Mouse (Mus musculus) liver, embryonic 16.5 days (tissue): ENCODE data around the gene Tcea2. TPM values are rescaled to one million over a fixed set of nuclear protein-coding genes. Genes with fewer than 3 reads are reported as not detected.

Experiments
- ATAC-seq: fragments of 200-750 bp; cut with Nextera tagmentation; 2 replicates; pipeline ENCODE4 v1.8.0; 2017; ENCODE audit warnings: low read depth, mild to moderate bottlenecking, moderate number of reproducible peaks, moderate library complexity
- H3K27ac ChIP-seq: fragments of 300-500 bp; sonication (generic); 2 replicates; pipeline ENCODE4 v1.5.1; 2014; ENCODE audit warnings: mild to moderate bottlenecking, low read length
- H3K27me3 ChIP-seq: fragments of 300-500 bp; sonication (generic); 2 replicates; pipeline ENCODE4 v1.6.1; 2014; ENCODE audit warnings: low read depth, low read length, mixed read lengths; ENCODE audit not compliant: control insufficient read depth, insufficient read depth
- H3K36me3 ChIP-seq: fragments of 300-500 bp; sonication (generic); 2 replicates; pipeline ENCODE4 v1.6.1; 2014; ENCODE audit warnings: mild to moderate bottlenecking; ENCODE audit not compliant: control insufficient read depth, insufficient read depth
- H3K4me1 ChIP-seq: fragments of 300-500 bp; sonication (generic); 2 replicates; pipeline ENCODE4 v1.6.1; 2014; ENCODE audit warnings: low read depth, low read length, mixed read lengths; ENCODE audit not compliant: control insufficient read depth
- H3K4me2 ChIP-seq: fragments of 300-500 bp; sonication (generic); 2 replicates; pipeline ENCODE4 v1.6.1; 2014; ENCODE audit warnings: low read depth, low read length, mixed read lengths
- H3K4me3 ChIP-seq: fragments of 300-500 bp; sonication (generic); 2 replicates; pipeline ENCODE4 v1.5.1; 2014; ENCODE audit warnings: low read depth, mild to moderate bottlenecking, low read length
- H3K9ac ChIP-seq: fragments of 300-500 bp; sonication (generic); 2 replicates; pipeline ENCODE4 v1.6.1; 2014; ENCODE audit warnings: low read depth, low read length
- H3K9me3 ChIP-seq: fragments of 300-500 bp; sonication (generic); replicated peaks from 2 replicates; pipeline ENCODE4 v1.6.1; 2016; ENCODE audit warnings: low read length; ENCODE audit not compliant: control insufficient read depth
- WGBS: fragments of 180-500 bp; shearing (Covaris S2); extraction: QIAGEN DNeasy Blood & Tissue Kit; methylation state at CpG from one replicate; pipeline ENCODE4 v1.1.7; 2014; ENCODE audit not compliant: insufficient replicate concordance; 5-methylcytosine and 5-hydroxymethylcytosine counted together
- polyA plus RNA-seq: library from polyadenylated mRNA; unstranded; fragments of >200 nt; fragmentation: Nextera tagmentation; extraction: Ambion mirVana; gene quantifications from 2 replicates; pipeline ENCODE4 v1.2.1, GENCODE M21; 2015

Tcea2 gene
- polyA plus RNA-seq, 1 experiment from 2014 or later = 1.9 TPM

DNA sequence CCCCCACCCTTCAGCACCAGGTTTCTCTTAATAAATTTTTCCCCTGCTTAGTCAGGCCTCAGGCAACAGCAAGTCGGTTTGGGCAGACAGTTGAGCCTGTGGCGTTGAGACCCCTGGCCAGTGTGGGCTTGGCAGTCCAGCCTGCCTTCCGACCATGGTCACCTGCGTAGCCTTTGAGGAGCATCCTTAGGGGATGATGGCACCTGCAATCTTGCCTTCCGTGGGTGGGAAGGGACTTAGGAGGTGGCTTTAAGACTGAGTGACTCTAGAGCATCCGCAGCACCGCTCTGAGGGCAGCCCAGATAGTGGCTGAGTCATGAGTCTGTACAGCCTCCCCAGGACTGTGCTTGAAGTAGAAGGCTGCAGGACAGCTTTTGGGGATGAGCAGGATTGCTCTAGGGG, 607 bp downstream of the Tcea2 start:
- H3K4me1 ChIP-seq = peaks cover 6% of the 10 kb centered on the region
- H3K9ac ChIP-seq = peak overlapping the region; percentile 53
- H3K9me3 ChIP-seq = no peaks in the 10 kb centered on the region
- H3K4me2 ChIP-seq = peak overlapping the region; percentile 73
- no peak overlapping the region for H3K27ac ChIP-seq
- 0 out of 2 replicates have a peak, but pooled peaks have one; percentile 9 for ATAC-seq
- H3K27me3 ChIP-seq = peaks cover 10% of the 10 kb centered on the region; the same call in 1 of the 2 replicates
- H3K4me3 ChIP-seq = peak overlapping the region; percentile 65
- WGBS = 14% methylated on average over 7 of the region's 7 CpGs
- H3K36me3 ChIP-seq = no peaks in the 10 kb centered on the region

DNA sequence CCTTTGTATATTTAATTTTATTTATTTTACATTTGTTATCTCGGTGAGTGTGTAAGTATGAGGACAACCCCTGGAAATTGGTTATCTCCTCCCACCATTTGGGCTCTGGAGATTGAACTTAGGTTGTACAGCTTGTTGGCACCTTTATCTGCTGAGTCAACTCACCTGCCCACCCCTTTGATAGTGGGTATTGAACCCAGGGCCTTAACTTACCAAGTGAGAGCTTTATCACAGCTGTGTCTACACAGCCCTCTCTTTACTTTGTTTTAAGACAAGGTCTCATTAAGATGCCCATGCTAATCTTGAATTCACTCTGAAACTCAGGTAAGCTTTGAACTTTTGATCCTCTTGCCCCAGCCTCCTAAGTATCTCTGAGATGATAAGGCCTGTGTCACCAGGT, 1.9 kb downstream of the Tcea2 start:
- Histone ChIP-seq H3K9ac (no peak overlapping the region), H3K4me1 (peaks cover 5% of the 10 kb centered on the region), H3K4me2 (no peak overlapping the region), H3K4me3 (no peak overlapping the region), H3K27ac (no peak overlapping the region), H3K36me3 (no peaks in the 10 kb centered on the region), H3K9me3 (no peaks in the 10 kb centered on the region), H3K27me3 (peaks cover 10% of the 10 kb centered on the region; the same call in 1 of the 2 replicates)
- WGBS = 50% methylated on average over 1 of the region's 1 CpGs
- no peak for ATAC-seq

GRCm38 (mm10) chr2:181683381-181683780, 3.3 kb downstream of the Tcea2 start:
- Histone ChIP-seq H3K4me3 (no peak overlapping the region), H3K9ac (no peak overlapping the region), H3K4me1 (peaks cover 5% of the 10 kb centered on the region), H3K27me3 (peaks cover 10% of the 10 kb centered on the region; the same call in 1 of the 2 replicates), H3K9me3 (no peaks in the 10 kb centered on the region), H3K27ac (no peak overlapping the region), H3K4me2 (no peak overlapping the region), H3K36me3 (no peaks in the 10 kb centered on the region)
- 66% methylated on average over 4 of the region's 4 CpGs for WGBS
- ATAC-seq = no peak

DNA sequence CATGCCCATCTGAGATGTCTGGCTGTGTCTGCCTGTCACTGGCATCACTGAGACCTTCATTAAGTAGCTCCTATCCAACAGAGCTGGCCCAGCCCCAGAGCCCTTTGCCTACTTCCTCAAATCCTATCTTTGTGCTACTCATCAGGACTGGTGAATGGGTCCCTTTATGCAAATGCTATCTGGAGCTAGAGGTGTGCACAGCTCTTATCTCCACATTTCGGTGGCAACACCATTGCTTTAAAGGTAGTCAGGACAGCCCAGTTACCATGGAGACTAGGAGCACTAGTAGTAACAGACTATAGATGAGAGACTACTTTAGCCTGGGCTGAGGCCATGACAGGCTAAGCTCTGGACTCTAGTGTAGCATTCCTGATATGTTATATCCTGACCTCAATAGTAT, 4.6 kb downstream of the Tcea2 start:
- no peak overlapping the region for H3K9ac ChIP-seq
- no peak overlapping the region for H3K27ac ChIP-seq
- peaks cover 5% of the 10 kb centered on the region for H3K4me1 ChIP-seq
- ATAC-seq = no peak
- H3K27me3 ChIP-seq = peaks cover 10% of the 10 kb centered on the region; the same call in 1 of the 2 replicates
- H3K4me3 ChIP-seq = no peak overlapping the region
- 22% methylated on average over 1 of the region's 1 CpGs for WGBS
- no peak overlapping the region for H3K4me2 ChIP-seq
- no peaks in the 10 kb centered on the region for H3K36me3 ChIP-seq
- no peaks in the 10 kb centered on the region for H3K9me3 ChIP-seq

GRCm38 (mm10) chr2:181685686-181686085, 5.6 kb downstream of the Tcea2 start:
- WGBS = 61% methylated on average over 4 of the region's 4 CpGs
- Histone ChIP-seq H3K27ac (no peak overlapping the region), H3K36me3 (no peaks in the 10 kb centered on the region), H3K9me3 (no peaks in the 10 kb centered on the region), H3K4me2 (no peak overlapping the region), H3K27me3 (peaks cover 6% of the 10 kb centered on the region; the same call in 1 of the 2 replicates), H3K4me1 (peaks cover 3% of the 10 kb centered on the region), H3K4me3 (no peak overlapping the region), H3K9ac (no peak overlapping the region)
- no peak for ATAC-seq

GRCm38 (mm10) chr2:181687586-181687985, 7.5 kb downstream of the Tcea2 start:
- Histone ChIP-seq H3K4me1 (no peaks in the 10 kb centered on the region), H3K4me3 (no peak overlapping the region), H3K9ac (no peak overlapping the region), H3K27me3 (no peaks in the 10 kb centered on the region), H3K4me2 (no peak overlapping the region), H3K36me3 (no peaks in the 10 kb centered on the region), H3K9me3 (no peaks in the 10 kb centered on the region), H3K27ac (no peak overlapping the region)
- no peak for ATAC-seq
- 77% methylated on average over 8 of the region's 8 CpGs for WGBS

DNA sequence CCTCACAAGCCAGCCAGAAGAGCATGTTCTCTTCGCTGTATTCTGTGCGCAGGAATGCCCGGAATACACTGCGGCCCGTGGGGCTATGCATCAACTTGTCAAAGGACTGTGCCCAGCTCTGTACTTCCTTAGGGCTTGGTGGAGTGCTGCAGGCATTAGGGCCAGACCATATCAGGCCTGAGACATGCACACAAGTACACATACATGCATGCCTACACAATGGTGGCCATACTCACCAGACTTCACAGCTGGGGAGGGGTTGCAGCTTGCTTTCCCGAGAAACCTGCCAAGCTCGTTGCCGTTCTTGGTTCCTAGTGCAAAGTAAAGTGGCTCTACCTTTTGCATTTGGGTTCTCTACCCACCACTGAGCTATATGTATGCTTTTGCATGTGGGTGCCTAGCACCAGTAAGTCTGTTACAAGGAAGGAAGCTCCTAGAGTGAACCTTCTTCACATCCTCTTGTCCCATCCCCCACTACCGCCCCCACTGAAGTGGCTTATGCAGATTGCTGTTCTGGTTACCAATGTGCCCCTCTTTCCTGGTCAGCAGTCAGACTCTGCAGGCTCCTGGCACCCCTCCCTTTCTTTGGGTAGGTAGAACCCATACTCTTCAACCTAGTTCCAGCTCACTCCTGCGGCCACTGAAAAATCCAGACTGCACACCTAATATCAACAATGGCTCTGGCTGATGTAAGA, 9.5 kb downstream of the Tcea2 start:
- no peaks in the 10 kb centered on the region; the same call in 1 of the 2 replicates for H3K4me1 ChIP-seq
- peaks cover 8% of the 10 kb centered on the region for H3K27me3 ChIP-seq
- H3K4me2 ChIP-seq = no peak overlapping the region
- ATAC-seq = no peak
- H3K9me3 ChIP-seq = no peaks in the 10 kb centered on the region
- no peak overlapping the region for H3K9ac ChIP-seq
- no peaks in the 10 kb centered on the region for H3K36me3 ChIP-seq
- WGBS = 72% methylated on average over 10 of the region's 10 CpGs
- H3K4me3 ChIP-seq = no peak overlapping the region
- H3K27ac ChIP-seq = no peak overlapping the region

- Histone ChIP-seq H3K27ac (no peak overlapping the region), H3K9me3 (no peaks in the 10 kb centered on the region), H3K9ac (peak overlapping the region; percentile 12; the same call in 1 of the 2 replicates), H3K4me3 (peak overlapping the region; percentile 49), H3K4me1 (no peaks in the 10 kb centered on the region; the same call in 1 of the 2 replicates), H3K27me3 (peaks cover 15% of the 10 kb centered on the region), H3K36me3 (no peaks in the 10 kb centered on the region), H3K4me2 (peak overlapping the region; percentile 37)
- ATAC-seq = no peak
- WGBS = 51% methylated on average over 6 of the region's 6 CpGs
Measured at GRCm38 (mm10) chr2:181691083-181691482, 11.0 kb downstream of the Tcea2 start.

DNA sequence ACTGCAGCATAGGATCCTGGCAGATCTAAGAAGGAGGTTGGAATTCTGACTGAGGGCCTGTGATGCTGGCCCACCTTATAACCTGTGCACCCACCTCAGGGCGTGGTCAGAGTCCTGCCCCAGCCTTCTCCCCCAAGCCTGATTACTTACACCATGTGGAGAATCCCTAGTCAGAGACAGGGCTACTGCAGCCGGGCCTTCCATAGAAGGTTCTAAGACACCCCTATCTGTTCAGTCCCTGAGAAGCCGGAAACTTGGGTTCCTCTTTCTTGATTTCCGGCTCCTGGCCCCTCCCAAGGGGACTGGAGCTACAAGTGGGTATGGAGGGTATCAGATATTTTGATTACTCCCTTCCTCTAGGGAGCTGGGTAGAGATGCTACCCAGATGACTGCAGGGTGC, 11.5 kb downstream of the Tcea2 start:
- Histone ChIP-seq H3K4me1 (no peaks in the 10 kb centered on the region; the same call in 1 of the 2 replicates), H3K27me3 (peaks cover 15% of the 10 kb centered on the region), H3K4me3 (peak overlapping the region; percentile 49), H3K36me3 (no peaks in the 10 kb centered on the region), H3K27ac (no peak overlapping the region), H3K9ac (no peak overlapping the region), H3K9me3 (no peaks in the 10 kb centered on the region), H3K4me2 (peak overlapping the region; percentile 37)
- no peak for ATAC-seq
- 26% methylated on average over 4 of the region's 4 CpGs for WGBS
